Mouse (Mus musculus) heart, postnatal 36 days (tissue): Measurements from ENCODE around the gene Ece2. TPM values are rescaled to one million over a fixed set of nuclear protein-coding genes. Genes with fewer than 3 reads are reported as not detected.
"Not testable (repeated sequence)": the region's sequence is repeated elsewhere in the genome, so short reads cannot be mapped to it uniquely, and the experiment has no call there.

Source experiments
- DNase-seq, 2 experiments: peaks; one replicate each; pipeline ENCODE4 v3.0.0; 2021 to 2022
- intact Hi-C: fragments of 180-260 bp; cut with DNase I; formaldehyde crosslinking; loops from one replicate; pipeline ENCODE4 v1.15.1; 2025
- total RNA-seq, 2 experiments: library from RNA; stranded (reverse); gene quantifications; 2 replicates each; pipeline ENCODE4 v1.2.3; 2021

Ece2 gene
- total RNA-seq, 2 experiments from 2014 or later, result 0.41 to 1.2 TPM

GRCm38 (mm10) chr16:20621191-20621990 lies 8.2 kb upstream of the Ece2 start, which contains the start of gene Camk2n2:
Camk2n2 (minus strand) TSS chr16:20621287.
- peak; percentile 72 to 73 for DNase-seq
- intact Hi-C loops, result no loop called here

GRCm38 (mm10) chr16:20621991-20622685 lies 7.5 kb upstream of the Ece2 start:
- peak; percentile 47 to 64 for DNase-seq
- intact Hi-C loops, result no loop called here

GRCm38 (mm10) chr16:20623211-20623610 lies 6.4 kb upstream of the Ece2 start:
- intact Hi-C loops, result no loop called here
- no peak for DNase-seq

- no peak for DNase-seq
- intact Hi-C loops, result no loop called here
These were observed 697 bp upstream of the Ece2 start for GRCm38 (mm10) chr16:20628871-20629391.

- no peak for DNase-seq
- intact Hi-C loops, result no loop called here
These were observed 7.8 kb downstream of the Ece2 start for GRCm38 (mm10) chr16:20637410-20637809.

- intact Hi-C loops, result no loop called here
- DNase-seq, result no peak
These were observed 8.7 kb downstream of the Ece2 start for GRCm38 (mm10) chr16:20638367-20638766.

GRCm38 (mm10) chr16:20642161-20642560 lies 12.5 kb downstream of the Ece2 start:
- DNase-seq, result peak; percentile 73 to 79
- intact Hi-C loops, result loop anchor here (1.0 kb wide), 1 partner anchor 146 kb away; no protein-coding TSS in a partner anchor

- DNase-seq, result no peak
- intact Hi-C loops, result no loop called here
These were observed 14.3 kb downstream of the Ece2 start for GRCm38 (mm10) chr16:20643911-20644310.

- intact Hi-C loops, result loop anchor here (1.0 to 5.0 kb wide), 4 partner anchors 41 to 224 kb away; partner anchors contain the start of genes Abcc5, Alg3, Ap2m1 and Eef1akmt4
These were observed 21.7 kb downstream of the Ece2 start, which contains the start of gene Psmd2 for GRCm38 (mm10) chr16:20651076-20651946. Psmd2 (plus strand) TSS chr16:20651652.

GRCm38 (mm10) chr16:20651947-20652310 lies 22.3 kb downstream of the Ece2 start:
- intact Hi-C loops, result loop anchor here (1.0 to 5.0 kb wide), 5 partner anchors 21 to 225 kb away; partner anchors contain the start of genes Abcc5, Alg3, Ap2m1 and Eef1akmt4
- DNase-seq, result no peak

More at GRCm38 (mm10) chr16:20651076-20651946, 21.7 kb downstream of the Ece2 start, which contains the start of gene Psmd2:
- peak; percentile 98 to 99 for DNase-seq

GRCm38 (mm10) chr16:20653315-20653714 lies 23.7 kb downstream of the Ece2 start:
- no peak for DNase-seq
- intact Hi-C loops, result loop anchor here (2.0 to 5.0 kb wide), 3 partner anchors 19 to 226 kb away; partner anchors contain the start of genes Abcc5 and Ap2m1

- intact Hi-C loops, result no loop called here
- DNase-seq, result no peak
These were observed 28.0 kb downstream of the Ece2 start for GRCm38 (mm10) chr16:20657661-20658060.

GRCm38 (mm10) chr16:20668013-20668412 lies 38.4 kb downstream of the Ece2 start, which contains the start of gene Eif4g1:
Eif4g1 (plus strand) TSS chr16:20668313.
- intact Hi-C loops, DNase-seq: not testable (repeated sequence)

- intact Hi-C loops, result loop anchor here (5.0 kb wide), 1 partner anchor 133 kb away; the partner anchor contains the start of gene Ap2m1
- no peak for DNase-seq
These were observed 40.7 kb downstream of the Ece2 start for GRCm38 (mm10) chr16:20670291-20670690.

GRCm38 (mm10) chr16:20671886-20672285 lies 42.3 kb downstream of the Ece2 start:
- DNase-seq, result no peak
- intact Hi-C loops, result loop anchor here (2.0 to 5.0 kb wide), 2 partner anchors 19 to 135 kb away; partner anchors contain the start of gene Ap2m1

GRCm38 (mm10) chr16:20672500-20672902 lies 42.9 kb downstream of the Ece2 start:
- intact Hi-C loops, result loop anchor here (2.0 to 5.0 kb wide), 2 partner anchors 20 to 135 kb away; partner anchors contain the start of gene Ap2m1
- DNase-seq, result peak; percentile 96 to 97

- DNase-seq, result peak; percentile 72 to 81
- intact Hi-C loops, result loop anchor here (1.0 to 5.0 kb wide), 3 partner anchors 20 to 136 kb away; partner anchors contain the start of genes Ap2m1, Clcn2 and Polr2h
These were observed 43.5 kb downstream of the Ece2 start for GRCm38 (mm10) chr16:20672965-20673705.

- peak in 1 of 2 experiments; percentile 34 for DNase-seq
- intact Hi-C loops, result loop anchor here (1.0 to 5.0 kb wide), 4 partner anchors 19 to 137 kb away; partner anchors contain the start of genes Ap2m1, Clcn2, Fam131a and Polr2h
These were observed 44.2 kb downstream of the Ece2 start for GRCm38 (mm10) chr16:20673706-20674303.
